Mouse (Mus musculus) kidney, adult 11 months (tissue): ENCODE data around the gene Obox2.
"Not testable (repeated sequence)": the region's sequence is repeated elsewhere in the genome, so short reads cannot be mapped to it uniquely, and the experiment has no call there.

Experiments
- DNase-seq: peaks from one replicate; pipeline ENCODE4 v3.0.0; 2022

Gene Obox2

DNA sequence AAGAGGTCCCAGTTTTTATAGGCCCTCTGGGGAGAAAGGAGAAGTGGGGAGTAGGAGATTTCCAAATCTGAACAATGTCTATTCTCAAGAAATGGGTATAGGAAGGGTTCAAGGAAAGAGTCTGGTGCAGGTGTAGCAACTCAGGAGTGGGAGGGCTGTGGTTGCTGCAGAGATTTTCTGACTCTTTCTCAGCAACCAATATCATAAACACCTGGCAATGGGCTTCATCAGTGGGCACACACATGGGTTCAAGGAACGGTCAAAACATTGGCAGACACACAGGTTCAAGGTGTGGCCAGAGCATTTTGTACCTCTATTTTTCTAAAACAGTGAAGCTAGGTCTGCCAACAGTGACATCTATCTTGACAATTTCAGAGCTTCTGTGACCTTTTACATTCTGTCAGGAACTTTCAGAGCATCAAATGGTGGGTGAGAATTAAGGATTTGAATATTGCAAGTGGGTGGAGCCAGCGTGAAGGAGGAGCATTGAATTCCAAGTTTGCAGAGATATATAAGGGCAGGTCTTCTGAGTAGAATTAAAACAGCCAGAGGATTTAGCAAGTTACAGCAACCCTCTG is at the start of gene Obox2, which contains the start of gene Obox1:
Gene Obox2 (plus strand): TSS at position 301 of the 578 bp plus-strand sequence.
Gene Obox1 (plus strand): TSS at position 528 of the 578 bp plus-strand sequence.
- DNase-seq, result not testable (repeated sequence)

DNA sequence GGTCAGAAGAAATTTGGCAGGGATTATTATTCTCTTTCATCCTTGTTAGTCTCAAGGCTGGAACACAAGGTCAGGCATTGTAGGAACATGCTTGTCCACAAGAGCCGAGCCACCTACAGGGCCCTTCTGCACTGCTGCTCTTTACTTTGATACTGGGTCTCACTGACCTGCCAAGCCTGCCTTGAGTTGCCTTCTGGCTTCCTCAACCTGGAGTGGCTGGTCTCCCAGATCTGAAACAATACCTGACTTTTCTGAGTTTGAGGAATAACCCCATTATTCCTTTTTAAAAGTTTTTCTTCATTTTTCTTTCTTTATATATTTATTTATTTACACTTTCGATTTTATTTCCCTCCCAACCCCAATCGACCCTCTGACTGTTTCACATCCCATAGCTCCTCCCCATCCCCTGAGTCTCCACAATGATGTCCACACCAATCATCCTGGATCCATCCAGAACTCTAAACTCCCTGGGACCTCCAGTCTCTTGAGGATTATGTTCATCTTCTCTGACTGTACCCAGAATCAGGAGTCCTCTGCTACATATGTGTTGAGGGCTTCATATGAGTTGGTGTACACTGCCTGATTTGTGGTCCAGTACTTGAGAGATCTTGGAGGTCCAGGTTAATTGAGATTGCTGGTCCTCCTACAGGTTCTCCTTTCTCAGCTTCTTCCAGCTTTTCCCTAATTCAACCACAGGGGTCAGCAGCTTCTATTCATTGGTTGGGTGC is 10.8 kb downstream of the Obox2 start:
- DNase-seq, result not testable (repeated sequence)

DNA sequence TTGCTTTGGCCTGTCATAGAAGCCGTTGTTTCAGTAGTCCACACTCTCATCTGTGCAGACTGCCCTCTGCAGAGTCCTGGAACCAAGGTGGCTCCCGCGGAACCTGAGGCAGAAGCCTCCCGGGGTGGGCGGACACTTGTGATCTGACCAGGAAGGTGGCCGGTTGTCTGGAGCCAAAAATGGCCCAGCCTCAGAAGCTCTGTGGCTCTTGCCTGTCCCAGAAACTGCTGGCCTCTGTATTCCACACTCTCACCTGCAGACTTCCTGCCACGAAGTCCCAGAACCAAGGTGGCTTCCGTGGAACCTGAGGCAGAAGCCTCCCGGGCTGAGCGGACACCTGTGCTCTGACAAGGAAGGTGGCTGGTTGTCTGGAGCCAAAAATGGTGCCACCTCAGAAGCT is 18.3 kb downstream of the Obox2 start:
- not testable (repeated sequence) for DNase-seq

- DNase-seq, result not testable (repeated sequence)
These were observed 29.5 kb downstream of the Obox2 start for GRCm38 (mm10) chr7:15418046-15418445.

DNA sequence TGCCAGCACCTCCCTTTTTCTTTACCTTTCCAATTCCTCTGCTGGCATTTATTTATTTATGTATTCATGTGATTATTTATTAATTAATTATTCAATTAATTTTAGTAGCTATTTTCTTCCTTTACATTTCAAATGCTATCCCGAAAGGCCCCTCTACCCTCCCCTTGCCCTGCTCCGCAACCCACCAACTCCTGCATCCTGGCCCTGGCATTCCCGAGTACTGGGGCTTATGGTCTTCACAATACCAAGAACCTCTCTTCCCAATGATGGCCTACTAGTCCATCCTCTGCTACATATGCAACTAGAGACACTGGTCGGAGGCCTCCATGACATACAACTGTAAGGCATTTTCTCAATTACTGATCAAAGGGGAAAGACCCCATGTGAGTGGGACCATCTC is 37.0 kb downstream of the Obox2 start:
- not testable (repeated sequence) for DNase-seq
